Mouse (Mus musculus) liver, embryonic 14.5 days (tissue): ENCODE results near the gene Farp1. TPM values are rescaled to one million over a fixed set of nuclear protein-coding genes. Genes with fewer than 3 reads are reported as not detected.

ENCODE experiments used
- ATAC-seq: fragments of 200-750 bp; cut with Nextera tagmentation; 2 replicates; pipeline ENCODE4 v1.8.0; 2017; ENCODE audit warnings: moderate number of reproducible peaks, mild to moderate bottlenecking, moderate library complexity; ENCODE audit not compliant: insufficient read depth
- DNase-seq, 3 experiments: peaks; one replicate each; pipeline ENCODE4 v3.0.0-alpha.2; 2012 to 2013; ENCODE audit warnings: low read depth in 3 of 3, low spot score in 3 of 3
- H3K27ac ChIP-seq: fragments of 300-500 bp; sonication (generic); 2 replicates; pipeline ENCODE4 v1.5.1; 2014; ENCODE audit warnings: moderate library complexity, mild to moderate bottlenecking, control low read depth, inconsistent platforms
- H3K27me3 ChIP-seq: fragments of 300-500 bp; sonication (generic); 2 replicates; pipeline ENCODE4 v1.6.1; 2014; ENCODE audit warnings: mild to moderate bottlenecking, low read length, moderate library complexity; ENCODE audit not compliant: control insufficient read depth, insufficient read depth
- H3K36me3 ChIP-seq: fragments of 300-500 bp; sonication (generic); replicated peaks from 2 replicates; pipeline ENCODE4 v1.6.1; 2014; ENCODE audit warnings: low read depth; ENCODE audit not compliant: control insufficient read depth, insufficient read depth
- H3K4me1 ChIP-seq, 2 experiments: fragments of 200-500 bp in 1 of 2; fragments of 300-500 bp in 1 of 2; sonication (generic) in 1 of 2; replicated peaks; 2 replicates each; pipeline ENCODE4 v1.6.1; 2012 to 2014; ENCODE audit warnings: antibody characterized with exemption in 1 of 2, inconsistent platforms in 1 of 2, low read length in 1 of 2; ENCODE audit not compliant: control insufficient read depth in 2 of 2, insufficient read depth in 2 of 2
- H3K4me2 ChIP-seq: fragments of 300-500 bp; sonication (generic); 2 replicates; pipeline ENCODE4 v1.6.1; 2014; ENCODE audit warnings: low read depth, mild to moderate bottlenecking, control low read depth, moderate library complexity
- H3K4me3 ChIP-seq, 2 experiments: fragments of 200-500 bp in 1 of 2; fragments of 300-500 bp in 1 of 2; sonication (generic) in 1 of 2; 2 replicates each; pipeline ENCODE4 v1.5.1; 2012 to 2014; ENCODE audit warnings: low read depth in 2 of 2, low read length in 2 of 2, mild to moderate bottlenecking in 2 of 2, control low read depth in 1 of 2, inconsistent platforms in 1 of 2, moderate library complexity in 1 of 2; ENCODE audit not compliant: insufficient read depth in 1 of 2
- H3K9ac ChIP-seq: fragments of 300-500 bp; sonication (generic); replicated peaks from 2 replicates; pipeline ENCODE4 v1.6.1; 2014; ENCODE audit warnings: mild to moderate bottlenecking, control low read depth, moderate library complexity
- H3K9me3 ChIP-seq: fragments of 300-500 bp; sonication (generic); 2 replicates; pipeline ENCODE4 v1.6.1; 2016; ENCODE audit warnings: low read length, mixed read lengths; ENCODE audit not compliant: control insufficient read depth
- CTCF ChIP-seq: IDR thresholded peaks from 2 replicates; pipeline ENCODE4 v1.5.1; 2016; ENCODE audit warnings: antibody characterized with exemption, low read depth, control low read depth
- EP300 ChIP-seq: IDR thresholded peaks from 2 replicates; pipeline ENCODE4 v1.6.1; 2016; ENCODE audit warnings: antibody characterized with exemption, low read depth
- whole genome bisulfite sequencing: fragments of 180-500 bp; shearing (Covaris S2); extraction: QIAGEN DNeasy Blood & Tissue Kit; methylation state at CpG from one replicate; pipeline ENCODE4 v1.1.7; 2014; ENCODE audit not compliant: insufficient replicate concordance; 5-methylcytosine and 5-hydroxymethylcytosine counted together
- polyA plus RNA-seq, 2 experiments: library from polyadenylated mRNA; depleted of rRNA in 1 of 2; stranded (reverse) in 1 of 2; unstranded in 1 of 2; fragments of >200 nt; fragmentation: Nextera tagmentation in 1 of 2; extraction: Ambion mirVana in 1 of 2; gene quantifications; 2 replicates each; pipeline versions ENCODE4 v1.2.1 to v1.2.3; 2012 to 2014

The Farp1 gene
- polyA plus RNA-seq, 2 experiments: 3.0 to 4.3 TPM

GRCm38 (mm10) chr14:121276016-121276415 lies 241.0 kb downstream of the Farp1 start:
- DNase-seq (no peak), ATAC-seq (no peak)
- Histone ChIP-seq H3K9me3 (no peaks in the 10 kb centered on the region), H3K4me3 (no peak overlapping the region), H3K27me3 (no peaks in the 10 kb centered on the region), H3K4me1 (no peaks in the 10 kb centered on the region), H3K27ac (no peak overlapping the region), H3K36me3 (no peaks in the 10 kb centered on the region), H3K9ac (no peak overlapping the region), H3K4me2 (no peak overlapping the region)
- 69% methylated on average over 10 of the region's 10 CpGs for WGBS
- TF ChIP-seq CTCF (no peak), EP300 (no peak)

DNA sequence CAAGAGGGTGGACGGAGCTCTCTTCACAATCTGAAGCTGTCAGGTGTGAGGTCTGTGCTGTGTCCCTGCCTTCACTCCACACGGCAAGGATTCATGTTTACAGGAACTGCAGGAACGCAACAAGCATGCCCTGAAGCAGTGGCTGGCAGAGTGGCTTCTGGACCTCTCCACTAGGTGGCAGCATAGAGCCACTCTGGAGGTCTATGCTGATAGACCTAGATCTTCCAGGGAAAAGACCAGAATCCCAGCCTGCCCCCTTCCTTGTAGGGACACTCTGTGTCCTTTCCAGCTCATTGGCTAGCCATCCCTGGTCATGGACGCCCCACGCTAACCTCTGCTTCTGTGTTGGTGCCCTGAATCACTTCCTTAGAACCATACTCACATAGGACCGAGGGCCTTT lies 244.1 kb downstream of the Farp1 start:
- no peak for TF ChIP-seq EP300
- TF ChIP-seq CTCF: peak; percentile 100
- peak; percentile 29 to 46 (median 44) for DNase-seq
- Histone ChIP-seq H3K4me1 (no peaks in the 10 kb centered on the region), H3K4me3 (no peak overlapping the region), H3K27me3 (no peaks in the 10 kb centered on the region), H3K27ac (no peak overlapping the region), H3K4me2 (no peak overlapping the region), H3K36me3 (no peaks in the 10 kb centered on the region; the same call in 1 of the 2 replicates), H3K9ac (no peak overlapping the region), H3K9me3 (no peaks in the 10 kb centered on the region)
- peak; percentile 59 for ATAC-seq
- WGBS: 23% methylated on average over 6 of the region's 6 CpGs

- 65% methylated on average over 16 of the region's 16 CpGs for whole genome bisulfite sequencing
- TF ChIP-seq CTCF (no peak), EP300 (no peak)
- Histone ChIP-seq H3K27me3 (no peaks in the 10 kb centered on the region), H3K27ac (no peak overlapping the region), H3K4me2 (no peak overlapping the region), H3K9me3 (no peaks in the 10 kb centered on the region), H3K4me3 (no peak overlapping the region), H3K36me3 (peaks cover 9% of the 10 kb centered on the region), H3K4me1 (no peaks in the 10 kb centered on the region), H3K9ac (no peak overlapping the region)
- DNase-seq (no peak), ATAC-seq (no peak)
Measured at GRCm38 (mm10) chr14:121280601-121281335, 245.8 kb downstream of the Farp1 start.

GRCm38 (mm10) chr14:121281336-121281710 lies 246.3 kb downstream of the Farp1 start:
- no peak for ATAC-seq

DNA sequence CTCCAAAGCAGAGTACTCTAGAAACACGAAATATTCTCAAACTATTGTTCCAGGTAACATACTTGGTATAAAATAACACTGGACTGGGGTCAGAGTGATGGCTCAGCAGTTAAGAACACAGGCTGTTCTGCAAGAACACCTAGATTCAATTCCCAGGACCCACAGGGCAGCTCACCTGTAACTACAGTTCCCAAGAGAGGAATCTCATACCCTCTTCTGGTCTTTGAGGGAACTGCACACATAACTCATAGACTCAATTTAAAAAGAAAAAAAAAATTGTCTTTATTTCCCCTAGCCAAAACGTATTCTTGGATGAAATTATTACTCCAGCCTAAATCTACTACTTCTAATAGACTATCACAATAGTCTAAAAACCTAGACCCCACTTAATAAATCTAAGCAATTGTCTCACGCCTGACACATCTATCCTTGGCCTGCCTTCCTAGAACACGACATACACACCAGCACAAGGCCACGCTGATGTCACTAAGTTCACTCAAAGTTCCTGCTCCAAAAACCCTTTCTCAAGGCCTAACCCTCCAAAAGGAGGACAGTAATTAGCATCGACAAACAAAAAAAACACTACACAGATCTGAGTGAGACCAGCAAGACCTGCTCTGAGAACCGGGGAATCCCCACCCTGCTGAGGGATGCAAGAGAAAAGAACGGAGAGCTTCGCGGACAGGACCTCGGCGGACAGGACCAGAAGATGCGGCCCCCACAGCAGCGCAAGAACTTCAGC lies 250.6 kb downstream of the Farp1 start:
- Histone ChIP-seq H3K27me3 (no peaks in the 10 kb centered on the region), H3K36me3 (peaks cover 30% of the 10 kb centered on the region), H3K4me3 (no peak overlapping the region), H3K4me1 (no peaks in the 10 kb centered on the region), H3K4me2 (no peak overlapping the region), H3K9me3 (no peaks in the 10 kb centered on the region), H3K9ac (no peak overlapping the region), H3K27ac (no peak overlapping the region)
- WGBS: 86% methylated on average over 14 of the region's 14 CpGs
- TF ChIP-seq CTCF (peak; percentile 19; the same call in 1 of the 2 replicates), EP300 (no peak)
- no peak for ATAC-seq
- DNase-seq: no peak

More at GRCm38 (mm10) chr14:121281336-121281710, 246.3 kb downstream of the Farp1 start:
- no peak overlapping the region for H3K4me2 ChIP-seq
- DNase-seq: no peak
- H3K9me3 ChIP-seq: no peaks in the 10 kb centered on the region
- TF ChIP-seq EP300 (no peak), CTCF (no peak)
- no peaks in the 10 kb centered on the region for H3K4me1 ChIP-seq
- no peak overlapping the region for H3K9ac ChIP-seq
- H3K27ac ChIP-seq: no peak overlapping the region
- H3K4me3 ChIP-seq: no peak overlapping the region
- no peaks in the 10 kb centered on the region for H3K27me3 ChIP-seq
- H3K36me3 ChIP-seq: peaks cover 15% of the 10 kb centered on the region
